Mouse (Mus musculus) spleen, postnatal 4 days (tissue): ENCODE results near the gene Prkg1.
A peak's percentile ranks its signal among the peaks of the same experiment; 100 is the strongest.
"Not testable (repeated sequence)": the region's sequence is repeated elsewhere in the genome, so short reads cannot be mapped to it uniquely, and the experiment has no call there.

Source experiments
- DNase-seq, 2 experiments: peaks; one replicate each; pipeline ENCODE4 v3.0.0; 2022; ENCODE audit warnings: low spot score in 2 of 2

The Prkg1 gene

GRCm38 (mm10) chr19:31426142-31426541 lies 338.7 kb downstream of the Prkg1 start:
- peak in 1 of 2 experiments; percentile 12 for DNase-seq

DNA sequence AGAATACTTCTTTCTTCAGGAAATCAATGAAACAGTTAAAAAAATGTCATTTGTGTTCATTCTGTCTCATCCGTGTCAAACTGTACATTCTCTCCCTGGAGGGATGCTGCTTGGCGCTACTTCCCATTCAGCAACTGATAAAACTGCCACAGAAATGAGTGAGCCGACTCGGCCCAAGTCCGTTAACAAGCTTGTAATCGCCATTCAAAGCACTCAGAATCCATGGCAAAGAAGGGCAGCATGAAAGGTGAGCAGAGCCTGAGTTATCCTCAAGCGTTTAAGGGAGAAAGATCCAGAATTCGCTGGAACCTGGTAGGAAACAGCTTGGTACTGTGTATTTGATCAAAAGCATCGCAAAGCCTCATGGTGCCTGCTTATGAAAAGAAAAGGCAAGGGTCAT lies 339.6 kb downstream of the Prkg1 start:
- DNase-seq: no peak

DNA sequence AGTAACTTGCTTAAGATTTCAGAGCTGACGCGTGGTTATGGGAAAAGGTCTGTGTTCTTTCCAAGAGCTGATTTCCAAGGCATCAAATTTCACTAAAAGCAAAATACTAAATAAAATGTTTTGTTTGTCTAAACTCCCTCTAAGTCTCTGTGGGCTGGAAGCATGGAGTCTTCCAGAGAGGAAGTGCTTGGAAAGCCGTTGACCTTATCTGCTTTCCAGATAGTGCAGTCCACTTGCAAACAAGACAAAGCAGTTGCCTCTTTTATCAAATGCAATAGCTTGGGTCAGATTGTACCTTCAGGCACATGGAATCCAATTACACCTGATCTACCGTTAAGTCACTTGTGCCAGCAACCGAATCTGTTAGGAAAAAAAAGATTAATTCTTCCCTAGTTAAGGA lies 340.5 kb downstream of the Prkg1 start:
- DNase-seq: no peak

DNA sequence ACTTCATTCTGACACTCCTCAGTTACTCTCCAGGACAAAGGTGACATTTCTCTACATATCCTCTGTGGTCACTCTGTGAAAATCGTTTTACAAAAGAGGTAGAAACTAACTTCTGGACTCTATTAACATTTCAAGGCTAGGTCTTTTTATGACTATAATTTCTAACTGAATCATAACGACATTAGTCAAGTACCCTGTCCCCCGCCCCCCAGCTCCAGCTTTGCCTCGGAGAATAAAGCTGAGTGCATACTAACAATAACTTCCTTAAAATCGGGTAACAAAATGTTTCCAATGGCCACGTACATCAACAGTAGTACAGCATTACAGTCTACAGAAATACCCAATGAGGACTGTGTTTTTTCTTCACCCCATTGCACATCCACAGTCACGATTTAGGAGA lies 351.3 kb downstream of the Prkg1 start:
- no peak for DNase-seq

- no peak for DNase-seq
These were observed 368.7 kb downstream of the Prkg1 start for GRCm38 (mm10) chr19:31396096-31396495.

DNA sequence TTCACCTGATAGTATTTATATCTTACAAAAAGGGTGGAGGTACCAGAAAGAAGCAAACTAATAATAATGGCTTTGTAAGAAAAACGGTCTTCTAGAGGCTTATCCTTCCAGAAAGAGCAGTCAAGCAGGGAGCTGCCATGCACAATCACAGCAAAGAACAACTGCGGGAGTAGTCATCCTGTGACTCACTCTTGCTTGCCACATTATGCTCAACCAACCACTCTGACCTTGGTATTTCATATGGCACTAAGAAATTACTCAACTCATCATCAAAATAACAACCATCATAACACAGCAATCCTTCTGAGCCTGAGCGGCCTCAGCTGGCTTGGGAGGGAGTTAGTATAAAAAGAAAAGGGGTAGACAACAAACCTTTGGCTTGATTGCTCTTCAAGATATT lies 379.5 kb downstream of the Prkg1 start:
- no peak for DNase-seq

- no peak for DNase-seq
These were observed 381.0 kb downstream of the Prkg1 start for GRCm38 (mm10) chr19:31383881-31384280.

DNA sequence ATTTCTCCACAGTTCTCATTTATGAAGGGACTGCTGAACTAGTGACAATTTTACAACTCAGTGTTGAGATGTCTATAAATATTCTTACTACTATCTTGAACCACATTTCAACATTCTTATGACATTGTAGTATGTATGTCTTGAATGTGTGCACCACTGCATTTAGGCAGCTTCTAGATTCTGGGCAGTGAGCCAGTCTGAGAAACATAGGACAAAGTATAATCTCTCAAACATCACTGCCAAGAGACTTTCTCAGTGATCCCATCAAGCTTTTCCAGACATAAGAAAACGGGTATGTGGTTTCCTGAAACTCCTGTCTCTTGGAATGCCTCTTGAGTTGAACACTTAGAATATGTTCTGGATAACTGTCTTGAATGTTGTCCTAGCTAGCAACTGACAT lies 394.7 kb downstream of the Prkg1 start:
- DNase-seq: no peak

GRCm38 (mm10) chr19:31369116-31369515 lies 395.7 kb downstream of the Prkg1 start:
- no peak for DNase-seq

GRCm38 (mm10) chr19:31362051-31362450 lies 402.8 kb downstream of the Prkg1 start:
- DNase-seq: no peak

- no peak for DNase-seq
These were observed 403.3 kb downstream of the Prkg1 start for GRCm38 (mm10) chr19:31361575-31361974.

GRCm38 (mm10) chr19:31361161-31361560 lies 403.7 kb downstream of the Prkg1 start:
- DNase-seq: no peak

- DNase-seq: no peak
These were observed 409.9 kb downstream of the Prkg1 start for GRCm38 (mm10) chr19:31354959-31355358.

DNA sequence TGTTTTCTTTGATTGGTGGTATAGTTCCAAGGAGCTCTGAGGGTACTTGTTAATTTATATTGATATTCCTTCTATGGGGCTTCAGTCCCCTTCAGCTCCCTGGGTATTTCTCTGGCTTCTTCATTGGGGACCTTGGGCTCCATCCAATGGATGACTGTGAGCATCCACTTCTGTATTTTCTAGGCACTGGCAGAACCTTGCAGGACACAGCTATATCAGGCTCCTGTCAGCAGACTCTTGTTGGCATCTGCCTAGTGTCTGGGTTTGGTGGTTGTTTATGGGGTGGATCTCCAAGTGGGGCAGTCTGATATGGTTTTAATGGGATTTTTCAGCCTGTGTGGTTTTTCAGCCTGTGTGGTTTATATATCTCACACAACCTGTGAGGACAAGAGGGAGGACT lies 412.0 kb downstream of the Prkg1 start:
- DNase-seq: not testable (repeated sequence)

DNA sequence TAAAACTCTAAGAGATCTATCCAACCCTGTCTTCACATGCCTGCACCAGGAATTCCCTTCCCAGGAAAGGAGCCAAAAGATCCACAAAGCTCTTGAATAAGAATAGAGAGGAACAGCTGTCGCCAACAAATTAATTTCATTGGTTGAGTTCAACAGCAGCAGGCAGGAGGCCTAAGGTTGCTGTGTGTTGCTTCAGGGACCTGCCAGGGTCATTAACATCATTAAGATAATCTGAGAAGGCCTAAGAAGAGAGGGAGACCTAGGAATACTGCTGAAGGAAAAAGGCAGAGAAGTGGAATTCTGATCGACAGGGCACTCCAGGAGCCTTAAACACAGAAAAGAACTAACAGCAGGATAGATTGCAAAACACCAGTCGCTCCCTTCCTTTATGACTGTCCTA lies 413.0 kb downstream of the Prkg1 start:
- DNase-seq: no peak

DNA sequence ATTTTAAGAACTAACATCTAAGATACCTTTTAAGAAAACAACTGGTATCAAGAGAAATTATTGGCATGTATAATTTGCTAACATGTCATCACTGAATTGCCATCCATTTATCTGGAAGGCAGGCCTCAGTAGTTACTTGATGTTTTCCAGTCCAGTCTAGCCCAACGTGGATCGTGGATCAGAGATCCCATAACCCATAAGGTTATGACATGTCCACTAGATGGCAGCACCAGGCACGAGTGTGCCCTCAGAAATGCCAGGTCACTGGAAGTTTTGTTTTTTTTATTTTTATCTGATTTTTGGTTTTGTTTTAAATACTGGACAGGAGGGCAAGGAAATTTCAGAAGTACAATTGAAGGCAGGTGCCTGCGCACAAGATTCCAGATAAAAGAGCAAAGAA lies 422.7 kb downstream of the Prkg1 start:
- DNase-seq: peak; percentile 20 to 64

- DNase-seq: no peak
These were observed 423.9 kb downstream of the Prkg1 start for GRCm38 (mm10) chr19:31340898-31341297.

DNA sequence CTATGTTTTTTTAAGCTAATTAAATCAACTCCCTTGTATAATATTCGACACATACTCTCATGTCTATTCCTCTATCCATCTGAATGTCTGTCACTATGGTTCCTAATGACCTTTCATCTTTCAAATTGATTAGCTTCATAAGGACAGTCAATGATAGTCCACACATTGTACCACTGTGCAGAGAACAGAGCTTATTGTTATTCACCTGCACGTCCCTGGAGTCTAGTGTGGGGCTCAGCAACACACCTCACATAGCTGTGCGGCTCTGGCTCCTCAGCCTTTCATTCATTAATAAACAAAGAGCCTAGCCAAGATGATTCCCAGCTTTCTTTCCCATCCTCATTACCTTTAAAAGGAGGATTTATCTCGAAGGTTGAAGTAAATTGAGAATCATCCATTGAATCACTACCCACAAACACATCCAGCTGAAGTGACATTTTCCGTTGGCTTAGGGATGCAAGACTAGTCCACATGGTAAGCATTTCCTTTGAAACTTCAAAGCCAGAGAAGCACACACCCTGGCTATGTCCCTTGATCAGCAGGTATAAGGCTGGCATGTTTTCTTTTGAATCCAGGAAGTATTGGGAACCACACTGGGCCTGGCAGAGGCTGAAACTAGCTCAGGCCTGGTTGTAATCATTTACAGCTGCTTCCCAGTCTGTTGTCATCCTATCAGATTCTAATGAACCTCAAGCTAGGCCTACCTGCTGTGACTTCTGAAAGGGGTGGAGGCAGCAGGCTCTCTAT lies 426.3 kb downstream of the Prkg1 start:
- no peak for DNase-seq

- peak in 1 of 2 experiments; percentile 22 for DNase-seq
These were observed 427.0 kb downstream of the Prkg1 start for GRCm38 (mm10) chr19:31337863-31338217.

DNA sequence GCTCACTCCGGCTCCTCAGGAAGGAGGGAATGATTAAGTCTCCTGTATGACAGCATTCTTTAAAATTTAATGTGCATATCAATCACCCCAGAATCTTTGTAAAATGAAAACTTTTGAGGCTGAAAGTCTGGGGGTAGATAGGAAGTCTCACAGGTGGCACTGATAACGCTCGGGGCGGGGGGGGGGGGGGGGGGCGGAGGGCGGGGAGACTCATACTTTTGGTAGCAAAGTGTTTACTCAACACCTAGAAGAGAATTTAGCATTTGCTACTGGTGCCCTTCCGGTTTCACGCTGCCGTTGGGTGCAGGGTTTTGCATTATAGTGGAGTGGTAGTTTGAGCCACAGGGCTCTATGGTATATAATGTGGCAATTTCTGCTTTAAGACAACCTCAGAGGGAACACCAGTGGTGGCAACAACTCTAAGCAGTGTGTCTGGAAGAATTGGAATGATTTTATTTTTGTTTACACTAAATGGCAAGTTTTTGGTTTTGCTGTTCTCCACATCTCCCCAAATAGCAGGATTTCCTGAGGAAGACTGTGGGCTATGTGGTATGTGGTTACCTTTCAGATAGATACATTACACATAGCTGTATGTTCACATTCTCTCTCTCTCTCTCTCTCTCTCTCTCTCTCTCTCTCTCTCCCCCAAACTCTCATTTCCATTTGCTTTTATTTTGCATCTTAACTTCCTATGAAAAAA lies 427.5 kb downstream of the Prkg1 start:
- peak in 1 of 2 experiments; percentile 21 for DNase-seq

DNA sequence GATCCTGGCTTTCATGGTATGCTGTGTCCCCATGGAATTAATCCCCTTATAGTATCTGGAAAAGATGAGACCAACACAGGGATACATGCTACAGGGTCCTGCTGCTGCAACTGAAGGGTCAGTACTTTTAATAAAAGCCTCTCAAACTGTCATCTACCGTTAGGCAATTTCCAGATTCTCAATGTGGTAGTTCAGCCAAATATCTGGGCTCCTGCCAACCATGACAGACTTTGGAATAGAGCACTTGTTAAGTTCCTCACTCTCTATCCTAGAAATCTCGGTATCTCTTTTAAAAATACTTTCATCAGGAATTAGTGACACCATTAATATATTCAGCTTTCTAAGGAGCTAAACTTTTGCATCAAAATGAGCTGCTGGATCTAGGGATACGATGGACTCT lies 428.5 kb downstream of the Prkg1 start:
- no peak for DNase-seq

GRCm38 (mm10) chr19:31329893-31330292 lies 434.9 kb downstream of the Prkg1 start:
- no peak for DNase-seq

GRCm38 (mm10) chr19:31304760-31305159 lies 460.1 kb downstream of the Prkg1 start:
- no peak for DNase-seq
